Mouse (Mus musculus) forebrain, embryonic 16.5 days (tissue): ENCODE measurements at regions not wholly inside any gene's neighbourhood (a gene's known extent, or its start where the extent isn't known, plus 50 kb on each side); places are given as distances from the start of the nearest gene placed in this dataset.

Source experiments
- ATAC-seq: fragments of 200-750 bp; cut with Nextera tagmentation; 2 replicates; pipeline ENCODE4 v1.8.0; 2017; ENCODE audit warnings: mild to moderate bottlenecking, moderate library complexity
- H3K27ac ChIP-seq: fragments of 300-500 bp; sonication (generic); 2 replicates; pipeline ENCODE4 v1.5.1; 2014; ENCODE audit warnings: low read length, control low read depth
- H3K27me3 ChIP-seq: fragments of 300-500 bp; sonication (generic); replicated peaks from 2 replicates; pipeline ENCODE4 v1.6.1; 2014; ENCODE audit warnings: low read length; ENCODE audit not compliant: control insufficient read depth, insufficient read depth
- H3K36me3 ChIP-seq: fragments of 300-500 bp; sonication (generic); 2 replicates; pipeline ENCODE4 v1.6.1; 2014; ENCODE audit not compliant: control insufficient read depth, insufficient read depth
- H3K4me1 ChIP-seq: fragments of 300-500 bp; sonication (generic); replicated peaks from 2 replicates; pipeline ENCODE4 v1.6.1; 2014; ENCODE audit warnings: low read length; ENCODE audit not compliant: control insufficient read depth, insufficient read depth
- H3K4me2 ChIP-seq: fragments of 300-500 bp; sonication (generic); 2 replicates; pipeline ENCODE4 v1.6.1; 2014; ENCODE audit warnings: mild to moderate bottlenecking, low read length, control low read depth
- H3K4me3 ChIP-seq: fragments of 300-500 bp; sonication (generic); replicated peaks from 2 replicates; pipeline ENCODE4 v1.5.1; 2014; ENCODE audit warnings: mild to moderate bottlenecking, low read length, control low read depth
- H3K9ac ChIP-seq: fragments of 300-500 bp; sonication (generic); replicated peaks from 2 replicates; pipeline ENCODE4 v1.6.1; 2014; ENCODE audit warnings: low read depth, low read length, control low read depth
- H3K9me3 ChIP-seq: fragments of 300-500 bp; sonication (generic); 2 replicates; pipeline ENCODE4 v1.6.1; 2016; ENCODE audit warnings: low read length; ENCODE audit not compliant: control insufficient read depth
- WGBS: fragments of 180-500 bp; shearing (Covaris S2); extraction: QIAGEN DNeasy Blood & Tissue Kit; methylation state at CpG from one replicate; pipeline ENCODE4 v1.1.7; 2014; 5-methylcytosine and 5-hydroxymethylcytosine counted together

GRCm38 (mm10) chr16:86347753-86348152 lies 446.1 kb upstream of the Adamts5 start:
- H3K4me3 ChIP-seq, result no peak overlapping the region
- no peak overlapping the region for H3K27ac ChIP-seq
- no peaks in the 10 kb centered on the region for H3K9me3 ChIP-seq
- 91% methylated on average over 5 of the region's 5 CpGs for WGBS
- no peak for ATAC-seq
- H3K4me1 ChIP-seq, result no peaks in the 10 kb centered on the region
- H3K27me3 ChIP-seq, result no peaks in the 10 kb centered on the region
- H3K36me3 ChIP-seq, result no peaks in the 10 kb centered on the region
- no peak overlapping the region for H3K9ac ChIP-seq
- no peak overlapping the region for H3K4me2 ChIP-seq

- H3K4me2 ChIP-seq, result no peak overlapping the region
- no peak overlapping the region for H3K27ac ChIP-seq
- H3K9ac ChIP-seq, result no peak overlapping the region
- no peaks in the 10 kb centered on the region for H3K9me3 ChIP-seq
- H3K36me3 ChIP-seq, result no peaks in the 10 kb centered on the region
- H3K4me3 ChIP-seq, result no peak overlapping the region
- H3K27me3 ChIP-seq, result no peaks in the 10 kb centered on the region
- H3K4me1 ChIP-seq, result no peaks in the 10 kb centered on the region
- 64% methylated on average over 3 of the region's 3 CpGs for WGBS
- ATAC-seq, result no peak
These were observed 445.3 kb upstream of the Adamts5 start for GRCm38 (mm10) chr16:86346916-86347315.

GRCm38 (mm10) chr16:86340311-86340710 lies 438.7 kb upstream of the Adamts5 start:
- Histone ChIP-seq H3K27ac (no peak overlapping the region), H3K4me2 (no peak overlapping the region), H3K9ac (no peak overlapping the region), H3K4me1 (no peaks in the 10 kb centered on the region), H3K36me3 (no peaks in the 10 kb centered on the region), H3K27me3 (no peaks in the 10 kb centered on the region), H3K9me3 (no peaks in the 10 kb centered on the region), H3K4me3 (no peak overlapping the region)
- 84% methylated on average over 2 of the region's 2 CpGs for WGBS
- ATAC-seq, result no peak

DNA sequence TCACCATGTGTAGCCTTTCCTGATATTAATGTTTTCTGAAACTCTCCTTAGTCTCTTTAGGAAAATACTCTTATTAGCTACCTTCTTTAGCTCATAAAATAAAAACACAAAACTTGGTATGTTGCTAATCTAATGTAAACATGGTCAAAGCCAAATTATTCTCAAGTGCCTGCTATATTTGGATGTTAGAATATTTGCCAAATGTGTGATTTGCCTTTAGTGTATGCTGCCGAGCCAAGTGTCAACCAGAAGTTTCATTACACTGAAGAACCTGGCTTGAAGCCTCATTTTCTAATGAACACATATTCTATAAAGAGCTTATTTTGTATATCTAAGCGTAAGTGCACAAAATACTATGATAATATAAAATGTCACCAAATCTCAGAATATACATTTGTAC lies 423.8 kb upstream of the Adamts5 start:
- Histone ChIP-seq H3K9ac (no peak overlapping the region), H3K4me2 (no peak overlapping the region), H3K36me3 (no peaks in the 10 kb centered on the region), H3K4me3 (no peak overlapping the region), H3K4me1 (no peaks in the 10 kb centered on the region), H3K9me3 (no peaks in the 10 kb centered on the region), H3K27me3 (no peaks in the 10 kb centered on the region), H3K27ac (no peak overlapping the region)
- WGBS, result 67% methylated on average over 2 of the region's 2 CpGs
- no peak for ATAC-seq

DNA sequence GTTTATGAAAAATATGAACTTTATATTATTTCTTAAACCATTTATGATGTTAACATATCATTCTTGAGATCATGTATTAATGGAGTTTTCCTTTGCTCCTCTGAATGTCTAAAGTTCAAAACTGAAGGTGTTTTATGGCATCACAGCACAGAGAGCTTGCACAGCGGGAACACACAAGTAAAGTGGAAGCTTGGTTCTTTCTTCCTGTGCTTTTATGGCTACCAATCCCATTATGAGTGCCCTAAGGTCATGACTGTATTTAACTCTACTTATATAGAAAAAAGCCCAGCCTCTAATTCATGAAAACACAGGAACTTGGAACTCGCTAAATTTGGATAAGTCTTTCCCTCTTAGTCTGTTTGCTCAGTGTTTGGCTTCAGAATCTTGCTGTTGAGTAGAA lies 417.3 kb upstream of the Adamts5 start:
- Histone ChIP-seq H3K4me2 (no peak overlapping the region), H3K9ac (no peak overlapping the region), H3K27ac (no peak overlapping the region), H3K9me3 (no peaks in the 10 kb centered on the region), H3K4me3 (no peak overlapping the region), H3K36me3 (no peaks in the 10 kb centered on the region), H3K27me3 (no peaks in the 10 kb centered on the region), H3K4me1 (no peaks in the 10 kb centered on the region)
- 70% methylated on average over 2 of the region's 2 CpGs for WGBS
- no peak for ATAC-seq

DNA sequence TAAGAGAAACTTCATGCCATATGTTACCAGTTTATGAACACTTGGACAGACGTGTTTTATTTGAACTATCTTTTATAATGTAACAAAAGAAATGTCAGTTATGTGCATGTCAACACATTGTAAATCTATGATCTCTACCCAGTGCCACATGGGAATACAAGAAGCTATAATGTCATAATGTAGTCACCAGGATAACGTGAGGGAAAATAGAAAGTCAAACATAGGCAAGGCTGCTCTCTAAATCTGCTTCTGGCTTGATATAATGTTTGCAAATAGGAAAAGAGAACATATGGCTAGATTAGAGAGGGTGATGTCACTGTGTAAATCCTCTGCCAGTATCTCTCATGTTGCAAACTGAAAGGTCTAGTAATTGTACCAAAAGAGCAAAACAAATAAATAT lies 408.1 kb upstream of the Adamts5 start:
- ATAC-seq, result peak; percentile 83
- H3K9me3 ChIP-seq, result no peaks in the 10 kb centered on the region
- no peak overlapping the region for H3K4me3 ChIP-seq
- H3K4me2 ChIP-seq, result no peak overlapping the region
- H3K36me3 ChIP-seq, result no peaks in the 10 kb centered on the region
- H3K27ac ChIP-seq, result no peak overlapping the region
- 53% methylated on average over 2 of the region's 2 CpGs for WGBS
- H3K9ac ChIP-seq, result no peak overlapping the region
- no peaks in the 10 kb centered on the region for H3K4me1 ChIP-seq
- H3K27me3 ChIP-seq, result no peaks in the 10 kb centered on the region

GRCm38 (mm10) chr16:86303869-86304268 lies 402.2 kb upstream of the Adamts5 start:
- H3K4me3 ChIP-seq, result no peak overlapping the region
- H3K4me1 ChIP-seq, result no peaks in the 10 kb centered on the region
- no peak overlapping the region for H3K27ac ChIP-seq
- no peak overlapping the region for H3K4me2 ChIP-seq
- no peaks in the 10 kb centered on the region for H3K27me3 ChIP-seq
- no peaks in the 10 kb centered on the region for H3K9me3 ChIP-seq
- H3K36me3 ChIP-seq, result no peaks in the 10 kb centered on the region
- ATAC-seq, result no peak
- no peak overlapping the region for H3K9ac ChIP-seq
- WGBS, result 96% methylated on average over 2 of the region's 2 CpGs

- ATAC-seq, result 0 out of 2 replicates have a peak, but pooled peaks have one; percentile 52
- Histone ChIP-seq H3K9ac (no peak overlapping the region), H3K4me1 (no peaks in the 10 kb centered on the region), H3K36me3 (no peaks in the 10 kb centered on the region), H3K4me2 (no peak overlapping the region), H3K27ac (no peak overlapping the region), H3K9me3 (no peaks in the 10 kb centered on the region), H3K27me3 (no peaks in the 10 kb centered on the region), H3K4me3 (no peak overlapping the region)
- WGBS, result 65% methylated on average over 3 of the region's 3 CpGs
These were observed 401.0 kb upstream of the Adamts5 start for GRCm38 (mm10) chr16:86302451-86303145.

- Histone ChIP-seq H3K9ac (no peak overlapping the region), H3K4me3 (no peak overlapping the region), H3K9me3 (no peaks in the 10 kb centered on the region), H3K36me3 (no peaks in the 10 kb centered on the region), H3K27me3 (no peaks in the 10 kb centered on the region), H3K4me1 (no peaks in the 10 kb centered on the region), H3K4me2 (no peak overlapping the region), H3K27ac (no peak overlapping the region)
- 81% methylated on average over 2 of the region's 2 CpGs for WGBS
- ATAC-seq, result no peak
These were observed 392.8 kb upstream of the Adamts5 start for GRCm38 (mm10) chr16:86294436-86294835.

DNA sequence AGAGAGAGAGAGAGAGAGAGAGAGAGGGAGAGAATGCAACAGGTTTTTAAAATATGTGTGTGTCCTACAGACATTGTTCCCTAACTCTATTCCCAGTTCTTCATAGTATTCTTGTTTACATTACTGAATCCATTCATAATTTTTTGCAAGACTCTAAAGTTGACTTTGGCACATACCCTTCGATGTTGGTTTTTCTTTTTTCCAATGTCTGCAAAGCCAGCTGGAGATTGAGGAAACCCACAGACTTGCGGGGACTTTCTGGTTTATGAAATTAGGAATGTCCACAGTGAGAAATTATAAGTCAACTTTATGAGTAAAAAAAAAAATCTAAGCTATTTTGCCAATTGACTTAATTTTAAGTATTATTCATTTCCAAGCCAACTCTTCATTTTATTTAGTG lies 379.7 kb upstream of the Adamts5 start:
- Histone ChIP-seq H3K4me3 (no peak overlapping the region), H3K27ac (no peak overlapping the region), H3K9me3 (no peaks in the 10 kb centered on the region), H3K9ac (no peak overlapping the region), H3K27me3 (no peaks in the 10 kb centered on the region), H3K36me3 (no peaks in the 10 kb centered on the region), H3K4me2 (no peak overlapping the region), H3K4me1 (no peaks in the 10 kb centered on the region)
- no peak for ATAC-seq
- 82% methylated on average over 2 of the region's 2 CpGs for WGBS
